26 mouse cellular contexts compared by ENCODE assay signal in the genomic region with DNA sequence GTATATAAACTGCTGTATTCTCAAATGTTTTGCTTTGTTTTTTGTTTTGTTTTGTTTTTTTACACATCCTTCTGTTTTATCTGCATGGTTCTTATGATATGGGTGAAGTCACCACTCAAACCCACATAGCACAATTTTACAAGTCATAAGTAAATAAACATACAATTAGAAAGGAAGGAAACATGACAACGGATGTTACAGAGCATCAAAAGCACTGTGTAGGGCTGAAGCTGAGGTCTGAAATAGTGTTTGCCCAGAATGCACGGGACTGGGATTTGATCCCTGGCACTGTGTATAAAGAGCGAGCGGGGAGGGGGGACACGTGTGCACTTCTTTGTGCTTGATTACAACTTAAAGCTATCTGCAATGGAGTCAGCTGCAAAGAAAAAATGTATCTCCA. TPM values are rescaled to one million over a fixed set of nuclear protein-coding genes. Genes with fewer than 3 reads are reported as not detected.
DNase-seq lines count a peak whose midpoint lies in the region; ATAC-seq and TF ChIP-seq lines count a peak whose summit lies in the region.
"Had no signal": no experiment of that assay in that cellular context is flagged by ENCODE, and none has a peak within 500 bp of the region (broad histone marks: within the 10 kb centered on the region; RNA-seq: fewer than 3 reads in every experiment).

No protein-coding gene starts in this region.

- no peak for DNase-seq in left cerebral cortex, adult 2 months (ENCODE audit: extremely low spot score in 1 of 2, low spot score in 2 of 2)
- DNase-seq in left cerebral cortex, adult 9 months (ENCODE audit: low spot score in 2 of 2), result no peak
- peak; percentile 32 for DNase-seq in CD4-positive helper T cell, adult 2 months (ENCODE audit: low read depth, low spot score)
- peak; percentile 56 for DNase-seq in naive thymus-derived CD4-positive, alpha-beta T cell, adult 2 months (ENCODE audit: low read depth)
- no peak for DNase-seq in left cerebral cortex, adult 8-10 months (ENCODE audit: low spot score in 2 of 2)
- DNase-seq: adrenal gland, adult 2 months; adrenal gland, postnatal 36 days; cerebellum, adult 11 months; embryo, embryonic 11 days; gastrocnemius, adult 2 months; gastrocnemius, postnatal 36 days; heart, adult 2 months had no signal

- H3K4me3 ChIP-seq in left cerebral cortex, adult 2 months, result no peak overlapping the region
- H3K4me3 ChIP-seq: embryonic facial prominence, embryonic 15.5 days; erythroblast, embryonic 14.5 days; forebrain, embryonic 10.5 days; gastrocnemius, adult 2 months; heart, adult 2 months; heart, embryonic 15.5 days; hindbrain, embryonic 10.5 days had no signal

- TF ChIP-seq CTCF in left cerebral cortex, adult 2 months (IDR thresholded peaks at IDR 0.05), result no peak

- peak; percentile 65 for ATAC-seq in CD4-positive, CD25-positive, alpha-beta regulatory T cell, adult 4 months
- ATAC-seq: forebrain, embryonic 14.5 days; Patski had no signal

- intact Hi-C loops in left cerebral cortex, adult 2 months (cut with DNase I), result no loop called here

- H3K27ac ChIP-seq in left cerebral cortex, adult 2 months, result peak overlapping the region; percentile 20; the same call in 1 of the 2 replicates
- H3K27ac ChIP-seq: embryonic facial prominence, embryonic 15.5 days; forebrain, embryonic 10.5 days; gastrocnemius, adult 2 months; heart, adult 2 months; heart, embryonic 15.5 days; hindbrain, embryonic 10.5 days; hindbrain, embryonic 14.5 days had no signal

RNA-seq across cellular contexts. Expression of gene Hipk1, which starts 10.6 kb away (rescaled TPM):
- 100 to 1,000 TPM; 124 to 128 TPM for total RNA-seq in left cerebral cortex, adult 2 months (2021)
- polyA plus RNA-seq in CD4-positive, CD25-positive, alpha-beta regulatory T cell, adult 4 months (2017; shearing (Covaris generic)), result 10 to 100 TPM; 25.6 to 29.8 TPM
- total RNA-seq in left cerebral cortex, adult 8-10 months (2022), result 100 to 1,000 TPM; 113 to 141 (median 125) TPM

RNA-seq across cellular contexts. Expression of gene Dclre1b, which starts 28.5 kb away (rescaled TPM):
- total RNA-seq in left cerebral cortex, adult 2 months (2021), result 1 to 10 TPM; 7.7 to 8.2 TPM
- 10 to 100 TPM; 17.5 to 19.5 TPM for polyA plus RNA-seq in CD4-positive, CD25-positive, alpha-beta regulatory T cell, adult 4 months (2017; shearing (Covaris generic))
- 1 to 10 TPM; 7.8 to 9.7 (median 9.0) TPM for total RNA-seq in left cerebral cortex, adult 8-10 months (2022)

RNA-seq across cellular contexts. Expression of gene Ap4b1, which starts 28.5 kb away (rescaled TPM):
- total RNA-seq in left cerebral cortex, adult 2 months (2021), result 10 to 100 TPM; 14.8 to 15.8 TPM
- 10 to 100 TPM; 20.6 to 31.7 TPM for polyA plus RNA-seq in CD4-positive, CD25-positive, alpha-beta regulatory T cell, adult 4 months (2017; shearing (Covaris generic))
- total RNA-seq in left cerebral cortex, adult 8-10 months (2022), result 10 to 100 TPM; 12.1 to 19.1 (median 14.4) TPM

RNA-seq across cellular contexts. Expression of gene Gm43064, which starts 28.6 kb away (rescaled TPM):
- total RNA-seq in left cerebral cortex, adult 2 months (2021), result under 1 TPM; 0.27 to 0.87 TPM
- polyA plus RNA-seq in CD4-positive, CD25-positive, alpha-beta regulatory T cell, adult 4 months (2017; shearing (Covaris generic)), result under 1 TPM in 1 of 2 experiments, not detected in 1; 0.52 TPM
- under 1 TPM; 0.19 to 0.27 (median 0.26) TPM for total RNA-seq in left cerebral cortex, adult 8-10 months (2022)
- total RNA-seq: common myeloid progenitor, adult 5-6 weeks; heart, postnatal 25 days had no signal
- polyA plus RNA-seq: adrenal gland, adult 2 months; embryonic facial prominence, embryonic 11.5 days; heart, adult 2 months; heart, embryonic 15.5 days had no signal

RNA-seq across cellular contexts. Expression of gene Gm10964, which starts 41.6 kb away (rescaled TPM):
- total RNA-seq in left cerebral cortex, adult 2 months (2021), result not detected
- not detected for polyA plus RNA-seq in CD4-positive, CD25-positive, alpha-beta regulatory T cell, adult 4 months (2017; shearing (Covaris generic))
- not detected for total RNA-seq in left cerebral cortex, adult 8-10 months (2022)
- total RNA-seq: adrenal gland, adult 2 months; adrenal gland, postnatal 36 days; common myeloid progenitor, adult 5-6 weeks; gastrocnemius, adult 2 months; gastrocnemius, postnatal 36 days; heart, adult 2 months; heart, postnatal 25 days had no signal
- polyA plus RNA-seq: adrenal gland, adult 2 months; brain, embryonic 14.5 days; embryonic facial prominence, embryonic 11.5 days; embryonic facial prominence, embryonic 15.5 days; erythroblast, embryonic 14.5 days; forebrain, embryonic 10.5 days; forebrain, embryonic 14.5 days; heart, adult 2 months; heart, embryonic 11.5 days; heart, embryonic 15.5 days; hindbrain, embryonic 10.5 days; hindbrain, embryonic 14.5 days; Patski had no signal

Comparison
In these comparisons a context has a peak if more than half of its experiments do, and no peak if none do; other contexts are left out.
1. DNase-seq: peak in CD4-positive helper T cell, adult 2 months (single experiment) and naive thymus-derived CD4-positive, alpha-beta T cell, adult 2 months (single experiment); none in left cerebral cortex, adult 2 months (0 of 2), left cerebral cortex, adult 9 months (0 of 2) and left cerebral cortex, adult 8-10 months (0 of 2).